Mouse (Mus musculus): ENCODE results near the gene Itpk1. TPM values are rescaled to one million over a fixed set of nuclear protein-coding genes. Genes with fewer than 3 reads are reported as not detected.

Itpk1 gene
- total and polyA plus RNA-seq, 2 experiments from 2014 or later: 35.7 to 69.0 TPM

DNA sequence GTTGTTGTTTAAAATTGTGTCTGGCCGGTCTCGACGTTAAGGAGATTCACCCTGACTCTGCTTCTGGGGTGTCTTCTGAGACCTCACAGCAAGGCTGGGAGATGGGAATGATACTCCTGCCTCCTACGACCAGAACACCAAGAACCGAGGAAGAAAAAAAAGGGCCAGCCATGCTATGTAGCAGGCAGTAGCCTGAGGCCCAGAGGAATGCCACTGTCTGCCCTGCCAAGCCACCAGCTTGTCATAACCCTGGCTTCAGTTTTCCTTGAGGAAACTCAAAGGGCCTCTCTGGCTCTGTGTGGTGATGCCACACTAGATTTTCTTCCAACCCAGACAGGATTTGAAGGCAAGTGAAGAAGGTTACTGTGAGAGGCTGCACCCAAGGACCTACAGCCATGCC, 79.6 kb downstream of the Itpk1 start:
- DNase-seq (ENCODE audit: low spot score) (no peak), ATAC-seq (no peak)
- no peaks in the 10 kb centered on the region for H3K4me1 ChIP-seq (ENCODE audit: insufficient read depth, low read length)
- no peak for TF ChIP-seq CTCF (IDR thresholded peaks at IDR 0.05; ENCODE audit: low read depth)
- no peak overlapping the region for H3K4me3 ChIP-seq (ENCODE audit: low read length)
- H3K4me2 ChIP-seq (ENCODE audit: low read depth, low read length): no peak overlapping the region
- WGBS: 86% methylated on average over 5 of the region's 5 CpGs
- no peaks in the 10 kb centered on the region for H3K27me3 ChIP-seq (ENCODE audit: insufficient read depth, low read length)
- H3K27ac ChIP-seq: no peak overlapping the region
- no peaks in the 10 kb centered on the region for H3K36me3 ChIP-seq (ENCODE audit: insufficient read depth, low read length)
- H3K9ac ChIP-seq (replicated peaks; ENCODE audit: low read length): no peak overlapping the region
- no peaks in the 10 kb centered on the region for H3K9me3 ChIP-seq (ENCODE audit: low read length)

DNA sequence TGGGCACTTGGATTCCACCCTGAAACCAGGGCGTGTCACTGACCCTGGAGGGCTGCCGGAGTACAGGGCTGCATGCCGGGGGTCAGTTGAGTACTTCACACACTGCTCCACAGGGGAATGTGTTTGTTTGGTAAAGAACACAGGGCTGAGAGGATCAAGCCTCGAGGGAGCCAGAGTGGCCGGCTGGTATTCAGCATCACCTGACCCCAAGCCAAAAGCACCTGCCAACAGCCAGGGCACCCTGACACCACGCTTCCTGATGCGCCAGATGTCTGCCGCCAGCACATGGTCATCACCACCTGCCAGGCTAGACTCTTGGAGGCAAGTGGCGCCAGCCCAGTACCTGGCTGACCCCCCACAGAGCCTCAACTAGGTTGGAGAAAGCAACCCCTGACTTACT, 80.9 kb downstream of the Itpk1 start:
- no peak for DNase-seq (ENCODE audit: low spot score)
- Histone ChIP-seq H3K36me3 (ENCODE audit: insufficient read depth, low read length) (no peaks in the 10 kb centered on the region), H3K4me3 (ENCODE audit: low read length) (no peak overlapping the region), H3K4me2 (ENCODE audit: low read depth, low read length) (no peak overlapping the region), H3K9me3 (ENCODE audit: low read length) (no peaks in the 10 kb centered on the region), H3K9ac (replicated peaks; ENCODE audit: low read length) (no peak overlapping the region), H3K4me1 (ENCODE audit: insufficient read depth, low read length) (no peaks in the 10 kb centered on the region), H3K27me3 (ENCODE audit: insufficient read depth, low read length) (no peaks in the 10 kb centered on the region), H3K27ac (no peak overlapping the region)
- no peak for ATAC-seq
- no peak for TF ChIP-seq CTCF (IDR thresholded peaks at IDR 0.05; ENCODE audit: low read depth)
- 73% methylated on average over 9 of the region's 9 CpGs for WGBS

DNA sequence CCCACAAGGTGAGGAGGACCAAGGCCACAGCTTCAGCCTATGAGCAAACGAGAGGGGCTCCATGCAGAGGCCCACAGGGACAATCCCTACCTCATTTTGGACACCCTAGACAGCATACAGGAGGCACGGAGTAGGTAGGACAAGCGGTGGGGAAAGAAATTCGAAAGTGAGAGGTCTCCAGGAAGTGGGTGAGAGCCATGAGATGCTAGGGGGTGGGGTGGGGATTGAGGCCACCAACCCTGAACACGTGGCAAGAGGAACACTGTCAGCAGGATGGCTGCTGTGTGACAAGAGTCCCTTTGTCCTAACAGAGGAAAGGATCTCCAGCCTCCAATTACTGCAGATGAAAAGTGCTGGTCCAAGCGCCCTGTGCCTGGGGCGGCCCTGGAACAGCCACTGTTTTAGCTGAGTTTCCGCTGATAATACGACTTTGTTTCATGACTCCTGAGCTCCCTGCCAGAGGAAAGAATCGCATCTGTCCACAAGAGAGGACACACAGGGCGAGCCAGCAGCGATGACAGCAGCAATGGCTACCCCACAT, 82.4 kb downstream of the Itpk1 start:
- Histone ChIP-seq H3K27me3 (ENCODE audit: insufficient read depth, low read length) (no peaks in the 10 kb centered on the region), H3K4me3 (ENCODE audit: low read length) (no peak overlapping the region), H3K36me3 (ENCODE audit: insufficient read depth, low read length) (no peaks in the 10 kb centered on the region), H3K27ac (no peak overlapping the region), H3K9me3 (ENCODE audit: low read length) (no peaks in the 10 kb centered on the region), H3K4me1 (ENCODE audit: insufficient read depth, low read length) (0 out of 2 replicates have a peak, but pooled peaks cover 3% of the 10 kb centered on the region), H3K4me2 (ENCODE audit: low read depth, low read length) (no peak overlapping the region), H3K9ac (replicated peaks; ENCODE audit: low read length) (no peak overlapping the region)
- TF ChIP-seq CTCF (IDR thresholded peaks at IDR 0.05; ENCODE audit: low read depth): no peak
- DNase-seq (ENCODE audit: low spot score) (no peak), ATAC-seq (no peak)
- 65% methylated on average over 12 of the region's 12 CpGs for WGBS

DNA sequence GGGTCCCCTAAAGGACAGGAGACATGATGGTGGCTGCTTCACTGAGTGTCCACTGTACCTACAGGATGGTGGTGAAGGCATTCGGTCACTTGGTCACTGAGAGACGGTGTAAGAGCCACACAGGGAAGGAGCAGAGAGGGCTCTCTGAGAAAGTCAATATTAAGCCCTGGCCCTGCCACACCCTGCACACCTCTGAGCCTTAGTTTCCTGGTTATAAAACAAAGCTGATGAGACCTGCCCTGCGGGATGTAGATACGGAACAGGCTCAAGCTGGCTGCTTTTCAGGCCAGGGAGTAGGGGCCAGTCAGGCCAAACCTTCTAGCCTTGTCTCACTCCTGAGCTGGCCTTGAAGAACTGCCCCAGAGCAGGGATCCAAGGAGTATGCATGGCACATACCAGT, 82.9 kb downstream of the Itpk1 start:
- no peak overlapping the region for H3K4me2 ChIP-seq (ENCODE audit: low read depth, low read length)
- no peaks in the 10 kb centered on the region for H3K36me3 ChIP-seq (ENCODE audit: insufficient read depth, low read length)
- DNase-seq (ENCODE audit: low spot score): no peak
- H3K27me3 ChIP-seq (ENCODE audit: insufficient read depth, low read length): no peaks in the 10 kb centered on the region
- TF ChIP-seq CTCF (IDR thresholded peaks at IDR 0.05; ENCODE audit: low read depth): no peak
- no peaks in the 10 kb centered on the region for H3K9me3 ChIP-seq (ENCODE audit: low read length)
- H3K4me3 ChIP-seq (ENCODE audit: low read length): no peak overlapping the region
- WGBS: 90% methylated on average over 4 of the region's 4 CpGs
- no peak overlapping the region for H3K27ac ChIP-seq
- H3K4me1 ChIP-seq (ENCODE audit: insufficient read depth, low read length): 0 out of 2 replicates have a peak, but pooled peaks cover 3% of the 10 kb centered on the region
- no peak for ATAC-seq
- no peak overlapping the region for H3K9ac ChIP-seq (replicated peaks; ENCODE audit: low read length)

DNA sequence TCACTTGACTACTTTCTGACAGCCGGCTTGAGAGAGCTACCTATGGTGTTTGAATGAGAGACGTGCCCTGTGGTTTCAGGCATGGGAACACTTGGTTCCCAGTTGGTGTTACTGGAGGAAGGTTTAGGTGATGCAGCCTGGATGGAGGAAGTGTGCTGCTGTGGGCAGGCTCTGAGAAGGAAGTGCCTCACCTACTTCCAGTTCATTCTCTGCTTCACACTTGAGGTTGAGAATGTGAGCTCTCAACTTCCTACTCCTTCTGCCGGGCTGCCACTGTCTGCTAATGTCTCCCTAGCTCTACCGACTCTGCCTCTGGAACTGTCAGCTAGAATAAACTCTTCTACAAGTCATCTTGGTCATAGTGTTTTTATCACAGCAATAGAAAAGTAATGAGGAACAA, 83.5 kb downstream of the Itpk1 start:
- Histone ChIP-seq H3K9me3 (ENCODE audit: low read length) (no peaks in the 10 kb centered on the region), H3K27me3 (ENCODE audit: insufficient read depth, low read length) (no peaks in the 10 kb centered on the region), H3K4me3 (ENCODE audit: low read length) (no peak overlapping the region), H3K4me1 (ENCODE audit: insufficient read depth, low read length) (0 out of 2 replicates have a peak, but pooled peaks cover 3% of the 10 kb centered on the region), H3K4me2 (ENCODE audit: low read depth, low read length) (no peak overlapping the region), H3K36me3 (ENCODE audit: insufficient read depth, low read length) (no peaks in the 10 kb centered on the region), H3K9ac (replicated peaks; ENCODE audit: low read length) (no peak overlapping the region), H3K27ac (no peak overlapping the region)
- ATAC-seq (no peak), DNase-seq (ENCODE audit: low spot score) (no peak)
- TF ChIP-seq CTCF (IDR thresholded peaks at IDR 0.05; ENCODE audit: low read depth): no peak
- 88% methylated on average over 4 of the region's 4 CpGs for WGBS

DNA sequence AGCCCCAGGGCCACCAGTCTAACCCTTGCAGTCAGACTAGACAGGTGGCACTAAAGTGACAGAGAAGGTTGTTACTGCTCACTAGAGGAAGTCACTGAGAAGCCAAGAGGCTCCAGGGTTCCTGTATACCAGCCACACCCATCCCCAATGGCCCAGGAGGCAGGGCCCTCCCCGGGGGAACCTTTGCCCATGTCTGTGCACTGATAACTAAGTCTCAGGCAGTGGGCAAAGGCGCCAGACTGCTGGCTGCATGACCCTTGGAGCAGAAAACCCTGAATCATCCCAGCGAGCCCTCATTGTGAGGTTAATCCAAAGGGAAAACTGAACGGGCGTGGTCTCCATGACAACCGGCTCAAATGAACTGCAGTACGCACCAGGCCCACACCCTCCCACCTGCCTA, 84.8 kb downstream of the Itpk1 start:
- H3K27ac ChIP-seq: no peak overlapping the region
- no peak overlapping the region for H3K4me2 ChIP-seq (ENCODE audit: low read depth, low read length)
- no peak overlapping the region for H3K9ac ChIP-seq (replicated peaks; ENCODE audit: low read length)
- TF ChIP-seq CTCF (IDR thresholded peaks at IDR 0.05; ENCODE audit: low read depth): no peak
- WGBS: 51% methylated on average over 7 of the region's 7 CpGs
- H3K9me3 ChIP-seq (ENCODE audit: low read length): no peaks in the 10 kb centered on the region
- no peak overlapping the region for H3K4me3 ChIP-seq (ENCODE audit: low read length)
- no peak for ATAC-seq
- no peaks in the 10 kb centered on the region for H3K27me3 ChIP-seq (ENCODE audit: insufficient read depth, low read length)
- no peak for DNase-seq (ENCODE audit: low spot score)
- H3K36me3 ChIP-seq (ENCODE audit: insufficient read depth, low read length): no peaks in the 10 kb centered on the region
- H3K4me1 ChIP-seq (ENCODE audit: insufficient read depth, low read length): 0 out of 2 replicates have a peak, but pooled peaks cover 3% of the 10 kb centered on the region

DNA sequence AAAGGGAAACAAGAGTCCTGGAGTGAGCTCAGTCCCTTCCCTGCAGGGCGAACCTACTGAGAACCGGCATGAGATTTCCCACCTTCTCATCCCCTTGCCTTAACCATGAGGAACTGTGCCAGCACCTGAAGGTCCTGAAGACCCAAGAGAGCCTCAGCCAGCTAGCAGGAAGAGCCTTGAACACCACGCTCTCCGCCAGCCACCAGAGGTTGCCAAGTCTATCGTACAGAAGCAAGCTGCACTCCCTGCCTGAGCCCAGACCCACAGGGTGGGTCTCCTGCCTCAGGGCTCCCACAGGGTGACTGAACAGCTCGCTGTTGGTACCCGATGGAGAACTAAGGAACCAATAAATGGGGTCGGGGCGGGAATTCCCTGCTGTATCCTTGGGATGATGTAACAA, 86.6 kb downstream of the Itpk1 start:
- no peak for DNase-seq (ENCODE audit: low spot score)
- peaks cover 8% of the 10 kb centered on the region for H3K4me1 ChIP-seq (ENCODE audit: insufficient read depth, low read length)
- H3K27me3 ChIP-seq (ENCODE audit: insufficient read depth, low read length): no peaks in the 10 kb centered on the region
- ATAC-seq: no peak
- no peak overlapping the region for H3K4me2 ChIP-seq (ENCODE audit: low read depth, low read length)
- 50% methylated on average over 9 of the region's 9 CpGs for WGBS
- H3K4me3 ChIP-seq (ENCODE audit: low read length): no peak overlapping the region
- no peak overlapping the region for H3K27ac ChIP-seq
- H3K9me3 ChIP-seq (ENCODE audit: low read length): no peaks in the 10 kb centered on the region
- TF ChIP-seq CTCF (IDR thresholded peaks at IDR 0.05; ENCODE audit: low read depth): no peak
- no peaks in the 10 kb centered on the region for H3K36me3 ChIP-seq (ENCODE audit: insufficient read depth, low read length)
- no peak overlapping the region for H3K9ac ChIP-seq (replicated peaks; ENCODE audit: low read length)

Data from hindbrain, postnatal 0 days (tissue).